Mouse (Mus musculus) embryonic facial prominence, embryonic 13.5 days (tissue): ENCODE data around the gene Rbck1. TPM values are rescaled to one million over a fixed set of nuclear protein-coding genes. Genes with fewer than 3 reads are reported as not detected.

Experiments
- ATAC-seq: fragments of 200-750 bp; cut with Nextera tagmentation; 2 replicates; pipeline ENCODE4 v1.8.0; 2017; ENCODE audit warnings: low read depth; ENCODE audit not compliant: insufficient number of reproducible peaks, insufficient read depth, low FRiP score, low TSS enrichment
- H3K27ac ChIP-seq: fragments of 300-500 bp; sonication (generic); 2 replicates; pipeline ENCODE4 v1.5.1; 2015; ENCODE audit warnings: moderate library complexity, mild to moderate bottlenecking, inconsistent platforms
- H3K27me3 ChIP-seq: fragments of 300-500 bp; sonication (generic); 2 replicates; pipeline ENCODE4 v1.6.1; 2015; ENCODE audit warnings: mild to moderate bottlenecking, inconsistent platforms
- H3K36me3 ChIP-seq: fragments of 300-500 bp; sonication (generic); 2 replicates; pipeline ENCODE4 v1.6.1; 2015; ENCODE audit warnings: mild to moderate bottlenecking, inconsistent platforms
- H3K4me1 ChIP-seq: fragments of 300-500 bp; sonication (generic); 2 replicates; pipeline ENCODE4 v1.6.1; 2015; ENCODE audit warnings: inconsistent platforms
- H3K4me2 ChIP-seq: fragments of 300-500 bp; sonication (generic); 2 replicates; pipeline ENCODE4 v1.6.1; 2015; ENCODE audit warnings: moderate library complexity, mild to moderate bottlenecking, inconsistent platforms
- H3K4me3 ChIP-seq: fragments of 300-500 bp; sonication (generic); 2 replicates; pipeline ENCODE4 v1.5.1; 2015; ENCODE audit warnings: mild to moderate bottlenecking, inconsistent platforms
- H3K9ac ChIP-seq: fragments of 300-500 bp; sonication (generic); 2 replicates; pipeline ENCODE4 v1.6.1; 2015; ENCODE audit warnings: mild to moderate bottlenecking, inconsistent platforms
- H3K9me3 ChIP-seq: fragments of 300-500 bp; sonication (generic); 2 replicates; pipeline ENCODE4 v1.6.1; 2016; ENCODE audit warnings: inconsistent platforms
- WGBS: fragments of 180-500 bp; shearing (Covaris S2); methylation state at CpG from one replicate; pipeline ENCODE4 v1.1.7; 2015; ENCODE audit warnings: mixed read lengths; 5-methylcytosine and 5-hydroxymethylcytosine counted together
- polyA plus RNA-seq: library from polyadenylated mRNA; unstranded; fragments of >200 nt; fragmentation: Nextera tagmentation; extraction: Ambion mirVana; gene quantifications from 2 replicates; pipeline ENCODE4 v1.2.1, GENCODE M21; 2015

The Rbck1 gene
- polyA plus RNA-seq, 1 experiment from 2014 or later, result 83.9 TPM

- Histone ChIP-seq H3K27ac (no peak within 1 kb of the TSS), H3K9me3 (no peaks in the 10 kb centered on the region), H3K9ac (peak within 1 kb of the TSS; percentile 76), H3K4me1 (peaks cover 12% of the 10 kb centered on the region), H3K36me3 (no peaks in the 10 kb centered on the region), H3K27me3 (peaks cover 31% of the 10 kb centered on the region), H3K4me2 (peak within 1 kb of the TSS; percentile 95), H3K4me3 (peak within 1 kb of the TSS; percentile 59)
- ATAC-seq, result peak; percentile 75
- WGBS, result under 1% methylated on average over 52 of the region's 52 CpGs
These were observed 11.1 kb upstream of the Rbck1 start, which contains the start of gene Trib3 for GRCm38 (mm10) chr2:152343329-152344213. Gene Trib3, minus strand, starts transcription at chr2:152344032.

GRCm38 (mm10) chr2:152339631-152340179, 7.3 kb upstream of the Rbck1 start:
- Histone ChIP-seq H3K36me3 (no peaks in the 10 kb centered on the region), H3K9ac (no peak overlapping the region), H3K4me1 (peaks cover 12% of the 10 kb centered on the region), H3K27ac (no peak overlapping the region), H3K27me3 (peaks cover 23% of the 10 kb centered on the region), H3K4me3 (no peak overlapping the region), H3K4me2 (no peak overlapping the region), H3K9me3 (no peaks in the 10 kb centered on the region)
- no peak for ATAC-seq
- 86% methylated on average over 22 of the region's 22 CpGs for WGBS

- Histone ChIP-seq H3K27ac (no peak overlapping the region), H3K27me3 (peaks cover 16% of the 10 kb centered on the region; the same call in 1 of the 2 replicates), H3K4me2 (no peak overlapping the region), H3K9me3 (no peaks in the 10 kb centered on the region), H3K36me3 (no peaks in the 10 kb centered on the region), H3K9ac (no peak overlapping the region), H3K4me1 (peaks cover 5% of the 10 kb centered on the region; the same call in 1 of the 2 replicates), H3K4me3 (no peak overlapping the region)
- 73% methylated on average over 13 of the region's 13 CpGs for WGBS
- no peak for ATAC-seq
These were observed 5.9 kb upstream of the Rbck1 start for GRCm38 (mm10) chr2:152338319-152338718.

- no peak overlapping the region for H3K9ac ChIP-seq
- H3K4me2 ChIP-seq, result no peak overlapping the region
- no peaks in the 10 kb centered on the region for H3K9me3 ChIP-seq
- H3K27me3 ChIP-seq, result peaks cover 10% of the 10 kb centered on the region; the same call in 1 of the 2 replicates
- H3K27ac ChIP-seq, result no peak overlapping the region
- ATAC-seq, result no peak
- H3K36me3 ChIP-seq, result no peaks in the 10 kb centered on the region
- WGBS, result 86% methylated on average over 11 of the region's 11 CpGs
- no peaks in the 10 kb centered on the region for H3K4me1 ChIP-seq
- no peak overlapping the region for H3K4me3 ChIP-seq
These were observed 5.2 kb upstream of the Rbck1 start for GRCm38 (mm10) chr2:152337591-152338212.

GRCm38 (mm10) chr2:152336856-152337255, 4.4 kb upstream of the Rbck1 start:
- no peak overlapping the region for H3K4me2 ChIP-seq
- peaks cover 2% of the 10 kb centered on the region; the same call in 1 of the 2 replicates for H3K27me3 ChIP-seq
- no peaks in the 10 kb centered on the region for H3K4me1 ChIP-seq
- WGBS, result 89% methylated on average over 1 of the region's 1 CpGs
- H3K27ac ChIP-seq, result no peak overlapping the region
- H3K9me3 ChIP-seq, result no peaks in the 10 kb centered on the region
- H3K36me3 ChIP-seq, result no peaks in the 10 kb centered on the region
- H3K9ac ChIP-seq, result no peak overlapping the region
- H3K4me3 ChIP-seq, result no peak overlapping the region
- ATAC-seq, result no peak

- ATAC-seq, result no peak
- WGBS, result 57% methylated on average over 11 of the region's 11 CpGs
These were observed 2.9 kb upstream of the Rbck1 start for GRCm38 (mm10) chr2:152335289-152335820.

GRCm38 (mm10) chr2:152333345-152334006, 1.0 kb upstream of the Rbck1 start:
- ATAC-seq, result no peak
- H3K4me3 ChIP-seq, result no peak overlapping the region
- 68% methylated on average over 4 of the region's 4 CpGs for WGBS
- no peak overlapping the region for H3K9ac ChIP-seq
- H3K4me1 ChIP-seq, result peaks cover 18% of the 10 kb centered on the region
- H3K4me2 ChIP-seq, result no peak overlapping the region
- no peaks in the 10 kb centered on the region for H3K9me3 ChIP-seq
- H3K27ac ChIP-seq, result no peak overlapping the region
- peaks cover 14% of the 10 kb centered on the region for H3K36me3 ChIP-seq
- no peaks in the 10 kb centered on the region for H3K27me3 ChIP-seq

More at GRCm38 (mm10) chr2:152335289-152335820, 2.9 kb upstream of the Rbck1 start:
- Histone ChIP-seq H3K27ac (no peak overlapping the region), H3K4me3 (no peak overlapping the region), H3K36me3 (peaks cover 3% of the 10 kb centered on the region; the same call in 1 of the 2 replicates), H3K9ac (no peak overlapping the region), H3K9me3 (no peaks in the 10 kb centered on the region), H3K27me3 (no peaks in the 10 kb centered on the region), H3K4me1 (peaks cover 14% of the 10 kb centered on the region), H3K4me2 (no peak overlapping the region)

- H3K4me1 ChIP-seq, result peaks cover 21% of the 10 kb centered on the region
- WGBS, result 65% methylated on average over 7 of the region's 7 CpGs
- peak overlapping the region; percentile 82 for H3K4me3 ChIP-seq
- H3K36me3 ChIP-seq, result peaks cover 37% of the 10 kb centered on the region
- peak overlapping the region; percentile 91 for H3K9ac ChIP-seq
- no peak overlapping the region for H3K27ac ChIP-seq
- H3K27me3 ChIP-seq, result no peaks in the 10 kb centered on the region
- ATAC-seq, result no peak
- peak overlapping the region; percentile 76 for H3K4me2 ChIP-seq
- H3K9me3 ChIP-seq, result no peaks in the 10 kb centered on the region
These were observed 1.5 kb downstream of the Rbck1 start for GRCm38 (mm10) chr2:152330858-152331423.

GRCm38 (mm10) chr2:152327980-152328379, 4.5 kb downstream of the Rbck1 start:
- Histone ChIP-seq H3K4me1 (peaks cover 21% of the 10 kb centered on the region), H3K4me3 (no peak overlapping the region), H3K36me3 (peaks cover 67% of the 10 kb centered on the region), H3K9me3 (no peaks in the 10 kb centered on the region), H3K27me3 (no peaks in the 10 kb centered on the region), H3K27ac (no peak overlapping the region), H3K9ac (no peak overlapping the region; the same call in 1 of the 2 replicates), H3K4me2 (no peak overlapping the region)
- no peak for ATAC-seq
- 47% methylated on average over 5 of the region's 5 CpGs for WGBS

- ATAC-seq, result no peak
- Histone ChIP-seq H3K9me3 (no peaks in the 10 kb centered on the region), H3K4me2 (no peak overlapping the region), H3K27ac (no peak overlapping the region), H3K4me1 (peaks cover 20% of the 10 kb centered on the region), H3K4me3 (no peak overlapping the region), H3K27me3 (no peaks in the 10 kb centered on the region), H3K36me3 (peaks cover 80% of the 10 kb centered on the region), H3K9ac (no peak overlapping the region)
- WGBS, result 85% methylated on average over 8 of the region's 8 CpGs
These were observed 5.8 kb downstream of the Rbck1 start for GRCm38 (mm10) chr2:152326654-152327053.

- Histone ChIP-seq H3K9me3 (no peaks in the 10 kb centered on the region), H3K4me2 (no peak overlapping the region), H3K9ac (no peak overlapping the region), H3K27ac (no peak overlapping the region), H3K4me1 (peaks cover 15% of the 10 kb centered on the region), H3K36me3 (peaks cover 85% of the 10 kb centered on the region), H3K27me3 (no peaks in the 10 kb centered on the region), H3K4me3 (no peak overlapping the region)
- 94% methylated on average over 13 of the region's 13 CpGs for WGBS
- ATAC-seq, result no peak
These were observed 6.3 kb downstream of the Rbck1 start for GRCm38 (mm10) chr2:152326157-152326556.
